Mouse (Mus musculus) hindbrain, embryonic 12.5 days (tissue): Measurements from ENCODE around the gene Tes3-ps. TPM values are rescaled to one million over a fixed set of nuclear protein-coding genes. Genes with fewer than 3 reads are reported as not detected.
A peak's percentile ranks its signal among the peaks of the same experiment; 100 is the strongest.

Source experiments
- ATAC-seq: fragments of 200-750 bp; cut with Nextera tagmentation; 2 replicates; pipeline ENCODE4 v1.8.0; 2017; ENCODE audit warnings: moderate TSS enrichment; ENCODE audit not compliant: low FRiP score
- H3K27ac ChIP-seq: fragments of 300-500 bp; sonication (generic); 2 replicates; pipeline ENCODE4 v1.5.1; 2016; ENCODE audit warnings: mild to moderate bottlenecking
- H3K27me3 ChIP-seq: fragments of 300-500 bp; sonication (generic); 2 replicates; pipeline ENCODE4 v1.6.1; 2016; ENCODE audit warnings: mild to moderate bottlenecking
- H3K36me3 ChIP-seq: fragments of 300-500 bp; sonication (generic); 2 replicates; pipeline ENCODE4 v1.6.1; 2016; ENCODE audit warnings: mild to moderate bottlenecking
- H3K4me1 ChIP-seq: fragments of 300-500 bp; sonication (generic); 2 replicates; pipeline ENCODE4 v1.6.1; 2016
- H3K4me2 ChIP-seq: fragments of 300-500 bp; sonication (generic); replicated peaks from 2 replicates; pipeline ENCODE4 v1.6.1; 2016; ENCODE audit warnings: mild to moderate bottlenecking
- H3K4me3 ChIP-seq: fragments of 300-500 bp; sonication (generic); 2 replicates; pipeline ENCODE4 v1.5.1; 2016; ENCODE audit warnings: mild to moderate bottlenecking
- H3K9ac ChIP-seq: fragments of 300-500 bp; sonication (generic); 2 replicates; pipeline ENCODE4 v1.6.1; 2016; ENCODE audit warnings: mild to moderate bottlenecking, moderate library complexity
- H3K9me3 ChIP-seq: fragments of 300-500 bp; sonication (generic); replicated peaks from 2 replicates; pipeline ENCODE4 v1.6.1; 2016; ENCODE audit warnings: mild to moderate bottlenecking
- WGBS: fragments of 180-500 bp; shearing (Covaris S2); methylation state at CpG from one replicate; pipeline ENCODE4 v1.1.7; 2016; 5-methylcytosine and 5-hydroxymethylcytosine counted together
- polyA plus RNA-seq: library from polyadenylated mRNA; unstranded; fragments of >200 nt; fragmentation: Nextera tagmentation; extraction: Ambion mirVana; gene quantifications from 2 replicates; pipeline ENCODE4 v1.2.1, GENCODE M21; 2016

Gene Tes3-ps
- polyA plus RNA-seq = 0.79 and 1.3 TPM in 2 replicates

GRCm38 (mm10) chr13:49492376-49493368 is at the start of gene Tes3-ps:
Gene Tes3-ps, plus strand, starts transcription at chr13:49493318.
- Histone ChIP-seq H3K4me1 (no peaks in the 10 kb centered on the region), H3K4me2 (no peak within 1 kb of the TSS), H3K27me3 (no peaks in the 10 kb centered on the region), H3K9ac (no peak within 1 kb of the TSS), H3K4me3 (no peak within 1 kb of the TSS), H3K36me3 (no peaks in the 10 kb centered on the region), H3K9me3 (no peaks in the 10 kb centered on the region), H3K27ac (no peak within 1 kb of the TSS)
- ATAC-seq = no peak
- WGBS = 84% methylated on average over 6 of the region's 6 CpGs

- Histone ChIP-seq H3K9me3 (no peaks in the 10 kb centered on the region), H3K36me3 (peaks cover 50% of the 10 kb centered on the region), H3K4me2 (no peak overlapping the region), H3K27ac (no peak overlapping the region), H3K4me1 (no peaks in the 10 kb centered on the region), H3K27me3 (no peaks in the 10 kb centered on the region), H3K4me3 (no peak overlapping the region), H3K9ac (no peak overlapping the region)
- 97% methylated on average over 6 of the region's 6 CpGs for WGBS
- ATAC-seq = no peak
Observed at GRCm38 (mm10) chr13:49444451-49444850, 48.7 kb upstream of the Tes3-ps start.

- Histone ChIP-seq H3K27me3 (no peaks in the 10 kb centered on the region), H3K4me3 (no peak overlapping the region), H3K9me3 (no peaks in the 10 kb centered on the region), H3K36me3 (peaks cover 58% of the 10 kb centered on the region), H3K27ac (no peak overlapping the region), H3K4me2 (no peak overlapping the region), H3K4me1 (no peaks in the 10 kb centered on the region), H3K9ac (no peak overlapping the region)
- WGBS = 50% methylated on average over 5 of the region's 5 CpGs
- peak; percentile 78 for ATAC-seq
Observed at GRCm38 (mm10) chr13:49449318-49449749, 43.8 kb upstream of the Tes3-ps start.

- no peak for ATAC-seq
- peak overlapping the region; percentile 23; the same call in 1 of the 2 replicates for H3K27ac ChIP-seq
- 91% methylated on average over 4 of the region's 4 CpGs for WGBS
- H3K36me3 ChIP-seq = peaks cover 53% of the 10 kb centered on the region
- no peaks in the 10 kb centered on the region for H3K4me1 ChIP-seq
- H3K4me3 ChIP-seq = no peak overlapping the region
- no peaks in the 10 kb centered on the region for H3K9me3 ChIP-seq
- no peak overlapping the region for H3K9ac ChIP-seq
- H3K4me2 ChIP-seq = no peak overlapping the region
- no peaks in the 10 kb centered on the region for H3K27me3 ChIP-seq
Observed at GRCm38 (mm10) chr13:49460276-49460675, 32.8 kb upstream of the Tes3-ps start.

- Histone ChIP-seq H3K9ac (no peak overlapping the region), H3K4me1 (no peaks in the 10 kb centered on the region), H3K9me3 (no peaks in the 10 kb centered on the region), H3K4me2 (no peak overlapping the region), H3K27ac (peak overlapping the region; percentile 23; the same call in 1 of the 2 replicates), H3K4me3 (no peak overlapping the region), H3K27me3 (no peaks in the 10 kb centered on the region), H3K36me3 (peaks cover 58% of the 10 kb centered on the region)
- ATAC-seq = no peak
- 77% methylated on average over 5 of the region's 5 CpGs for WGBS
Observed at GRCm38 (mm10) chr13:49460692-49461414, 32.3 kb upstream of the Tes3-ps start.

- 66% methylated on average over 15 of the region's 15 CpGs for WGBS
- peaks cover 58% of the 10 kb centered on the region for H3K36me3 ChIP-seq
- no peak overlapping the region for H3K4me3 ChIP-seq
- no peaks in the 10 kb centered on the region for H3K9me3 ChIP-seq
- no peaks in the 10 kb centered on the region for H3K4me1 ChIP-seq
- H3K9ac ChIP-seq = no peak overlapping the region
- ATAC-seq = no peak
- H3K27ac ChIP-seq = no peak overlapping the region
- H3K4me2 ChIP-seq = no peak overlapping the region
- H3K27me3 ChIP-seq = no peaks in the 10 kb centered on the region
Observed at GRCm38 (mm10) chr13:49461458-49462132, 31.5 kb upstream of the Tes3-ps start.

GRCm38 (mm10) chr13:49462921-49463320 is 30.2 kb upstream of the Tes3-ps start:
- no peak overlapping the region for H3K27ac ChIP-seq
- no peak overlapping the region for H3K9ac ChIP-seq
- no peaks in the 10 kb centered on the region for H3K9me3 ChIP-seq
- H3K4me3 ChIP-seq = no peak overlapping the region
- peaks cover 53% of the 10 kb centered on the region for H3K36me3 ChIP-seq
- WGBS = 96% methylated on average over 2 of the region's 2 CpGs
- peaks cover 3% of the 10 kb centered on the region; the same call in 1 of the 2 replicates for H3K4me1 ChIP-seq
- H3K4me2 ChIP-seq = no peak overlapping the region
- ATAC-seq = no peak
- no peaks in the 10 kb centered on the region for H3K27me3 ChIP-seq

GRCm38 (mm10) chr13:49465875-49466274 is 27.2 kb upstream of the Tes3-ps start:
- peaks cover 3% of the 10 kb centered on the region; the same call in 1 of the 2 replicates for H3K4me1 ChIP-seq
- no peak overlapping the region for H3K4me3 ChIP-seq
- no peaks in the 10 kb centered on the region for H3K9me3 ChIP-seq
- no peak overlapping the region for H3K9ac ChIP-seq
- H3K4me2 ChIP-seq = no peak overlapping the region
- no peak for ATAC-seq
- no peak overlapping the region; the same call in 1 of the 2 replicates for H3K27ac ChIP-seq
- 98% methylated on average over 4 of the region's 4 CpGs for WGBS
- H3K27me3 ChIP-seq = no peaks in the 10 kb centered on the region
- H3K36me3 ChIP-seq = peaks cover 41% of the 10 kb centered on the region

- Histone ChIP-seq H3K36me3 (peaks cover 35% of the 10 kb centered on the region), H3K4me3 (no peak overlapping the region), H3K27ac (peak overlapping the region; percentile 30; the same call in 1 of the 2 replicates), H3K4me1 (peaks cover 3% of the 10 kb centered on the region; the same call in 1 of the 2 replicates), H3K4me2 (no peak overlapping the region), H3K9me3 (no peaks in the 10 kb centered on the region), H3K9ac (no peak overlapping the region), H3K27me3 (no peaks in the 10 kb centered on the region)
- WGBS = 68% methylated on average over 11 of the region's 11 CpGs
- ATAC-seq = no peak
Observed at GRCm38 (mm10) chr13:49466393-49467075, 26.6 kb upstream of the Tes3-ps start.

GRCm38 (mm10) chr13:49467585-49467984 is 25.5 kb upstream of the Tes3-ps start:
- 0 out of 2 replicates have a peak, but pooled peaks have one; percentile 35 for ATAC-seq
- 76% methylated on average over 2 of the region's 2 CpGs for WGBS
- peaks cover 3% of the 10 kb centered on the region; the same call in 1 of the 2 replicates for H3K4me1 ChIP-seq
- no peak overlapping the region for H3K9ac ChIP-seq
- H3K27ac ChIP-seq = peak overlapping the region; percentile 61; the same call in 1 of the 2 replicates
- H3K9me3 ChIP-seq = no peaks in the 10 kb centered on the region
- no peak overlapping the region for H3K4me2 ChIP-seq
- no peaks in the 10 kb centered on the region for H3K27me3 ChIP-seq
- peaks cover 26% of the 10 kb centered on the region for H3K36me3 ChIP-seq
- H3K4me3 ChIP-seq = no peak overlapping the region

- H3K4me2 ChIP-seq = no peak overlapping the region
- H3K27ac ChIP-seq = no peak overlapping the region
- no peak overlapping the region for H3K9ac ChIP-seq
- H3K4me1 ChIP-seq = peaks cover 3% of the 10 kb centered on the region; the same call in 1 of the 2 replicates
- no peak overlapping the region for H3K4me3 ChIP-seq
- H3K36me3 ChIP-seq = peaks cover 16% of the 10 kb centered on the region
- WGBS = 93% methylated on average over 5 of the region's 5 CpGs
- no peaks in the 10 kb centered on the region for H3K27me3 ChIP-seq
- no peak for ATAC-seq
- H3K9me3 ChIP-seq = no peaks in the 10 kb centered on the region
Observed at GRCm38 (mm10) chr13:49469002-49469401, 24.1 kb upstream of the Tes3-ps start.
